Mouse (Mus musculus) stomach, embryonic 14.5 days (tissue): Measurements from ENCODE around the gene Pigw. TPM values are rescaled to one million over a fixed set of nuclear protein-coding genes. Genes with fewer than 3 reads are reported as not detected.
A peak's percentile ranks its signal among the peaks of the same experiment; 100 is the strongest.

Source experiments
- ATAC-seq: fragments of 200-750 bp; cut with Nextera tagmentation; 2 replicates; pipeline ENCODE4 v1.8.0; 2017; ENCODE audit warnings: low read depth, moderate TSS enrichment; ENCODE audit not compliant: insufficient number of reproducible peaks, insufficient read depth, low FRiP score
- H3K27ac ChIP-seq: fragments of 300-500 bp; sonication (generic); 2 replicates; pipeline ENCODE4 v1.5.1; 2014; ENCODE audit warnings: mild to moderate bottlenecking, low read length, moderate library complexity, mixed read lengths
- H3K27me3 ChIP-seq: fragments of 300-500 bp; sonication (generic); 2 replicates; pipeline ENCODE4 v1.6.1; 2014; ENCODE audit warnings: low read length, control low read depth, mixed read lengths; ENCODE audit not compliant: control insufficient read depth, insufficient read depth
- H3K36me3 ChIP-seq: fragments of 300-500 bp; sonication (generic); 2 replicates; pipeline ENCODE4 v1.6.1; 2014; ENCODE audit warnings: mild to moderate bottlenecking, control low read depth, low read length, moderate library complexity, mixed read lengths; ENCODE audit not compliant: control insufficient read depth, insufficient read depth
- H3K4me1 ChIP-seq: fragments of 300-500 bp; sonication (generic); 2 replicates; pipeline ENCODE4 v1.6.1; 2014; ENCODE audit warnings: low read length, control low read depth, mixed read lengths; ENCODE audit not compliant: control insufficient read depth, insufficient read depth
- H3K4me2 ChIP-seq: fragments of 300-500 bp; sonication (generic); replicated peaks from 2 replicates; pipeline ENCODE4 v1.6.1; 2014; ENCODE audit warnings: low read depth, low read length, control low read depth
- H3K4me3 ChIP-seq: fragments of 300-500 bp; sonication (generic); 2 replicates; pipeline ENCODE4 v1.5.1; 2014; ENCODE audit warnings: low read depth, low read length, control low read depth
- H3K9ac ChIP-seq: fragments of 300-500 bp; sonication (generic); replicated peaks from 2 replicates; pipeline ENCODE4 v1.6.1; 2014; ENCODE audit warnings: low read depth, mild to moderate bottlenecking, control low read depth, low read length, moderate library complexity, mixed read lengths
- H3K9me3 ChIP-seq: fragments of 300-500 bp; sonication (generic); 2 replicates; pipeline ENCODE4 v1.6.1; 2016; ENCODE audit warnings: low read depth, low read length, control low read depth; ENCODE audit not compliant: control insufficient read depth
- WGBS: fragments of 180-500 bp; shearing (Covaris S2); extraction: QIAGEN DNeasy Blood & Tissue Kit; methylation state at CpG from one replicate; pipeline ENCODE4 v1.1.7; 2014; 5-methylcytosine and 5-hydroxymethylcytosine counted together
- polyA plus RNA-seq: library from polyadenylated mRNA; unstranded; fragments of >200 nt; fragmentation: Nextera tagmentation; extraction: Ambion mirVana; gene quantifications from 2 replicates; pipeline ENCODE4 v1.2.1, GENCODE M21; 2014

Pigw gene
- polyA plus RNA-seq, 1 experiment from 2014 or later: 3.0 TPM

- H3K36me3 ChIP-seq: no peaks in the 10 kb centered on the region; the same call in 1 of the 2 replicates
- peak overlapping the region; percentile 95 for H3K4me3 ChIP-seq
- 76% methylated on average over 4 of the region's 4 CpGs for WGBS
- peak overlapping the region; percentile 86 for H3K9ac ChIP-seq
- peak overlapping the region; percentile 99 for H3K27ac ChIP-seq
- no peaks in the 10 kb centered on the region for H3K27me3 ChIP-seq
- H3K9me3 ChIP-seq: no peaks in the 10 kb centered on the region
- no peak for ATAC-seq
- H3K4me1 ChIP-seq: peaks cover 5% of the 10 kb centered on the region; the same call in 1 of the 2 replicates
- H3K4me2 ChIP-seq: peak overlapping the region; percentile 50
Observed at GRCm38 (mm10) chr11:84871548-84872069, 8.5 kb downstream of the Pigw start.

- Histone ChIP-seq H3K9ac (peak overlapping the region; percentile 86), H3K4me2 (peak overlapping the region; percentile 50), H3K27ac (peak overlapping the region; percentile 99), H3K4me1 (peaks cover 8% of the 10 kb centered on the region; the same call in 1 of the 2 replicates), H3K27me3 (no peaks in the 10 kb centered on the region), H3K36me3 (peaks cover 3% of the 10 kb centered on the region; the same call in 1 of the 2 replicates), H3K9me3 (no peaks in the 10 kb centered on the region), H3K4me3 (peak overlapping the region; percentile 95)
- ATAC-seq: peak; percentile 40; the same call in 1 of the 2 replicates
- WGBS: 0% methylated on average over 10 of the region's 10 CpGs
Observed at GRCm38 (mm10) chr11:84871046-84871445, 9.0 kb downstream of the Pigw start.

- Histone ChIP-seq H3K27ac (peak within 1 kb of the TSS; percentile 99), H3K27me3 (no peaks in the 10 kb centered on the region), H3K36me3 (peaks cover 3% of the 10 kb centered on the region; the same call in 1 of the 2 replicates), H3K4me1 (peaks cover 10% of the 10 kb centered on the region), H3K9ac (peak within 1 kb of the TSS; percentile 86), H3K4me2 (peak within 1 kb of the TSS; percentile 72), H3K9me3 (no peaks in the 10 kb centered on the region), H3K4me3 (peak within 1 kb of the TSS; percentile 95)
- peak; percentile 91 for ATAC-seq
- WGBS: under 1% methylated on average over 43 of the region's 62 CpGs
Observed at GRCm38 (mm10) chr11:84870337-84871043, 9.6 kb downstream of the Pigw start, which contains the start of gene Ggnbp2. Ggnbp2 (minus strand) TSS chr11:84870817.

- Histone ChIP-seq H3K36me3 (peaks cover 3% of the 10 kb centered on the region; the same call in 1 of the 2 replicates), H3K4me1 (peaks cover 12% of the 10 kb centered on the region), H3K27ac (peak overlapping the region; percentile 95), H3K27me3 (no peaks in the 10 kb centered on the region), H3K4me3 (peak overlapping the region; percentile 95), H3K9me3 (no peaks in the 10 kb centered on the region), H3K9ac (peak overlapping the region; percentile 82), H3K4me2 (peak overlapping the region; percentile 72)
- WGBS: under 1% methylated on average over 61 of the region's 61 CpGs
- ATAC-seq: peak; percentile 78
Observed at GRCm38 (mm10) chr11:84869537-84870232, 10.4 kb downstream of the Pigw start.

- Histone ChIP-seq H3K27me3 (no peaks in the 10 kb centered on the region), H3K4me2 (peak overlapping the region; percentile 72)
- 15% methylated on average over 7 of the region's 7 CpGs for WGBS
Observed at GRCm38 (mm10) chr11:84868786-84869259, 11.3 kb downstream of the Pigw start.

GRCm38 (mm10) chr11:84867586-84867985 lies 12.5 kb downstream of the Pigw start:
- no peak for ATAC-seq
- 88% methylated on average over 2 of the region's 2 CpGs for WGBS
- Histone ChIP-seq H3K4me3 (no peak overlapping the region), H3K27ac (no peak overlapping the region), H3K9ac (no peak overlapping the region), H3K36me3 (peaks cover 6% of the 10 kb centered on the region; the same call in 1 of the 2 replicates), H3K4me2 (no peak overlapping the region), H3K4me1 (peaks cover 12% of the 10 kb centered on the region), H3K27me3 (no peaks in the 10 kb centered on the region), H3K9me3 (no peaks in the 10 kb centered on the region)

More at GRCm38 (mm10) chr11:84868786-84869259, 11.3 kb downstream of the Pigw start:
- no peak for ATAC-seq
- H3K36me3 ChIP-seq: peaks cover 6% of the 10 kb centered on the region; the same call in 1 of the 2 replicates
- no peaks in the 10 kb centered on the region for H3K9me3 ChIP-seq
- peaks cover 12% of the 10 kb centered on the region for H3K4me1 ChIP-seq
- peak overlapping the region; percentile 95 for H3K27ac ChIP-seq
- peak overlapping the region; percentile 95 for H3K4me3 ChIP-seq
- peak overlapping the region; percentile 82 for H3K9ac ChIP-seq

GRCm38 (mm10) chr11:84865268-84865667 lies 14.8 kb downstream of the Pigw start:
- no peak for ATAC-seq
- WGBS: 32% methylated on average over 2 of the region's 2 CpGs

GRCm38 (mm10) chr11:84855285-84855684 lies 24.8 kb downstream of the Pigw start:
- Histone ChIP-seq H3K9ac (no peak overlapping the region), H3K4me3 (no peak overlapping the region), H3K27me3 (no peaks in the 10 kb centered on the region), H3K9me3 (no peaks in the 10 kb centered on the region), H3K4me2 (no peak overlapping the region), H3K4me1 (no peaks in the 10 kb centered on the region), H3K27ac (no peak overlapping the region), H3K36me3 (peaks cover 48% of the 10 kb centered on the region)
- no peak for ATAC-seq
- whole genome bisulfite sequencing: 93% methylated on average over 6 of the region's 6 CpGs

More at GRCm38 (mm10) chr11:84865268-84865667, 14.8 kb downstream of the Pigw start:
- Histone ChIP-seq H3K4me2 (no peak overlapping the region), H3K36me3 (peaks cover 18% of the 10 kb centered on the region), H3K27me3 (no peaks in the 10 kb centered on the region), H3K4me1 (peaks cover 12% of the 10 kb centered on the region), H3K9me3 (no peaks in the 10 kb centered on the region), H3K9ac (no peak overlapping the region), H3K27ac (no peak overlapping the region), H3K4me3 (no peak overlapping the region)
